11 mouse cellular contexts compared by ENCODE assay signal in genomic region chr3:105710246-105710645, GRCm38 (mm10). TPM values are rescaled to one million over a fixed set of nuclear protein-coding genes. Genes with fewer than 3 reads are reported as not detected.
A peak's percentile ranks its signal among the peaks of the same experiment; 100 is the strongest.
DNase-seq lines count a peak whose midpoint lies in the region; ATAC-seq and TF ChIP-seq lines count a peak whose summit lies in the region.
"Had no signal": no experiment of that assay in that cellular context is flagged by ENCODE, and none has a peak within 500 bp of the region (broad histone marks: within the 10 kb centered on the region; RNA-seq: fewer than 3 reads in every experiment).

No protein-coding gene starts in this region.

- peak; percentile 95 for DNase-seq in heart, adult 11 months
- DNase-seq in heart, postnatal 36 days = no peak
- no peak for DNase-seq in lung, adult 2 months
- DNase-seq in cerebellum, adult 18-20 months = peak; percentile 44 to 48
- DNase-seq in thymus, postnatal 25 days = no peak
- no peak for DNase-seq in spleen, postnatal 10 days (ENCODE audit: low spot score in 2 of 2)

- H3K27me3 ChIP-seq in lung, embryonic 15.5 days = no peaks in the 10 kb centered on the region
- H3K27me3 ChIP-seq in myocyte (ENCODE audit: control insufficient read depth, insufficient read depth, insufficient read length) = no peaks in the 10 kb centered on the region

- intact Hi-C loops in heart, postnatal 36 days (cut with DNase I) = no loop called here

- peaks cover 54% of the 10 kb centered on the region for H3K4me1 ChIP-seq in lung, embryonic 15.5 days
- peaks cover 2% of the 10 kb centered on the region; the same call in 1 of the 2 replicates for H3K4me1 ChIP-seq in lung, adult 2 months (ENCODE audit: control insufficient read depth, insufficient read depth, low read length)

- H3K4me3 ChIP-seq in lung, embryonic 15.5 days = no peak overlapping the region
- no peak overlapping the region for H3K4me3 ChIP-seq in lung, adult 2 months (replicated peaks; ENCODE audit: extremely low read depth, low read depth, low read length)
- H3K4me3 ChIP-seq in myocyte = no peak overlapping the region
- H3K4me3 ChIP-seq: embryonic facial prominence, embryonic 15.5 days; megakaryocyte, embryonic 14.5 days had no signal

- no peak overlapping the region for H3K9ac ChIP-seq in lung, embryonic 15.5 days
- H3K9ac ChIP-seq: embryonic facial prominence, embryonic 15.5 days had no signal

- ATAC-seq in lung, embryonic 15.5 days (ENCODE audit: borderline replicate concordance, extremely low read depth, low FRiP score, low TSS enrichment) = peak; percentile 37; the same call in 1 of the 2 replicates
- ATAC-seq: CD4-positive, CD25-positive, alpha-beta regulatory T cell, adult 4 months had no signal

- WGBS in lung, embryonic 15.5 days = 44% methylated on average over 6 of the region's 6 CpGs
- WGBS in lung, adult 2 months = 35% methylated on average over 6 of the region's 6 CpGs

- H3K4me2 ChIP-seq in lung, embryonic 15.5 days = no peak overlapping the region
- peak overlapping the region; percentile 52 for H3K4me2 ChIP-seq in myocyte (ENCODE audit: low read depth)
- H3K4me2 ChIP-seq: embryonic facial prominence, embryonic 15.5 days had no signal

- TF ChIP-seq POLR2A in lung, adult 2 months (IDR thresholded peaks at IDR 0.05; ENCODE audit: borderline replicate concordance, extremely low read depth, low read depth, low read length) = no peak
- TF ChIP-seq POLR2A in myocyte (IDR thresholded peaks at IDR 0.05; ENCODE audit: insufficient read length, low read depth) = no peak

- H3K79me2 ChIP-seq in myocyte (ENCODE audit: control insufficient read depth, insufficient read depth) = peaks cover 21% of the 10 kb centered on the region

- peak overlapping the region; percentile 49 for H3K27ac ChIP-seq in lung, embryonic 15.5 days

- H3ac ChIP-seq in myocyte (ENCODE audit: control insufficient read depth, insufficient read length) = no peak overlapping the region

- TF ChIP-seq CTCF in lung, adult 2 months (IDR thresholded peaks at IDR 0.05; ENCODE audit: insufficient read depth, low read length) = no peak

- H3K9me3 ChIP-seq in lung, embryonic 15.5 days = no peaks in the 10 kb centered on the region
- H3K9me3 ChIP-seq: embryonic facial prominence, embryonic 15.5 days; megakaryocyte, embryonic 14.5 days had no signal

- no peaks in the 10 kb centered on the region for H3K36me3 ChIP-seq in lung, embryonic 15.5 days
- H3K36me3 ChIP-seq in myocyte (ENCODE audit: control insufficient read depth, insufficient read depth) = no peaks in the 10 kb centered on the region
- H3K36me3 ChIP-seq: embryonic facial prominence, embryonic 15.5 days had no signal

TF ChIP-seq in myocyte, 11 proteins besides CTCF, POLR2A, EP300 and RAD21:
- TF ChIP-seq MYOD1 (IDR thresholded peaks at IDR 0.05; ENCODE audit: control insufficient read depth in 1 of 3, insufficient read length in 2 of 3, low read depth in 2 of 3) (peak; percentile 2 to 81 (median 80)), MAX (IDR thresholded peaks at IDR 0.05; ENCODE audit: low read depth) (no peak), MYOG (IDR thresholded peaks at IDR 0.05; ENCODE audit: control insufficient read depth in 1 of 3, insufficient read depth in 1 of 3, insufficient read length in 2 of 3, low read depth in 2 of 3) (peak in 1 of 3 experiments; percentile 64), POLR2AphosphoS2 (IDR thresholded peaks at IDR 0.05; ENCODE audit: insufficient read length, low read depth) (peak; percentile 23)
TF ChIP-seq in myocyte: peak in this region for 3.

RNA-seq across cellular contexts. Expression of gene Inka2, which starts 5.8 kb away (rescaled TPM):
- 10 to 100 TPM; 15.3 to 18.8 TPM for total RNA-seq in heart, postnatal 36 days (2021)
- polyA plus RNA-seq in lung, embryonic 15.5 days (2015; fragmentation: Nextera tagmentation; extraction: Ambion mirVana) = 2.6 TPM in 2 replicates
- 5.7 and 7.6 TPM in 2 replicates for polyA plus RNA-seq in lung, adult 2 months (2012; rRNA removed)
- 5.1 TPM for polyA plus RNA-seq in myocyte (2012; fragmentation: generic; extraction: Trizol)

RNA-seq across cellular contexts. Expression of gene Ddx20, which starts 22.9 kb away (rescaled TPM):
- total RNA-seq in heart, postnatal 36 days (2021) = 10 to 100 TPM; 10.6 to 11.8 TPM
- polyA plus RNA-seq in lung, embryonic 15.5 days (2015; fragmentation: Nextera tagmentation; extraction: Ambion mirVana) = 40.8 and 41.3 TPM in 2 replicates
- polyA plus RNA-seq in lung, adult 2 months (2012; rRNA removed) = 11.6 and 25.8 TPM in 2 replicates
- 7.5 TPM for polyA plus RNA-seq in myocyte (2012; fragmentation: generic; extraction: Trizol)

Comparison
In these comparisons a context has a peak if more than half of its experiments do, and no peak if none do; other contexts are left out.
1. DNase-seq: peak in heart, adult 11 months (single experiment) and cerebellum, adult 18-20 months (2 of 2); none in heart, postnatal 36 days (0 of 2), lung, adult 2 months (single experiment), thymus, postnatal 25 days (single experiment) and spleen, postnatal 10 days (0 of 2).